Mouse (Mus musculus) left cerebral cortex, adult 8-10 months (tissue): ENCODE results near the gene Cpn1. TPM values are rescaled to one million over a fixed set of nuclear protein-coding genes. Genes with fewer than 3 reads are reported as not detected.

ENCODE experiments used
- DNase-seq, 2 experiments: peaks; one replicate each; pipeline ENCODE4 v3.0.0; 2022; ENCODE audit warnings: low spot score in 2 of 2
- total RNA-seq, 4 experiments: library from RNA; stranded (reverse); gene quantifications; 2 replicates each; pipeline ENCODE4 v1.2.4; 2022

The Cpn1 gene
- total RNA-seq = under 1 TPM in 3 of 4 experiments, not detected in 1; 0.25 to 0.63 (median 0.53) TPM

GRCm38 (mm10) chr19:43986069-43986794 lies at the start of gene Cpn1:
Cpn1 (minus strand) TSS chr19:43986556.
- DNase-seq = no peak

DNA sequence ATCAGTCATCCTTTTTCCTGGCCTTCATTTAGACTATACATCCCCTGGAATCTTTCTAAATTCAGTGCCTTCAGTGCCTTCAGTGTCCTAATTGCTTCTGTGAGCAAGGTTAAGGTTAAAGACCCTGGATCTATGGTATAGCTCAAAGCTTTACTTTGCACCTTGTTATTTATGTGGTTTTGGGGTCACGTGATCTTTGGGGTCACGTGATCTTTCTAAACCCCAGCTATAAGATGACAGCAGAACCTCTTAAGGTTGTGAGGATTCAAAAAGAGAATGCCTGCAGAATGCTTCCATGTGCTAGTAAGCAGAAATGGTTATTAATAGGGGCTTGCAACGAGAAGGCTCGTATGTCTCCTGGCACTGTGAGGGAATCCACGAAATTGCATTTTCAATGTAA lies 47.0 kb upstream of the Cpn1 start:
- no peak for DNase-seq

- no peak for DNase-seq
Measured at GRCm38 (mm10) chr19:44032046-44032744, 45.8 kb upstream of the Cpn1 start.

DNA sequence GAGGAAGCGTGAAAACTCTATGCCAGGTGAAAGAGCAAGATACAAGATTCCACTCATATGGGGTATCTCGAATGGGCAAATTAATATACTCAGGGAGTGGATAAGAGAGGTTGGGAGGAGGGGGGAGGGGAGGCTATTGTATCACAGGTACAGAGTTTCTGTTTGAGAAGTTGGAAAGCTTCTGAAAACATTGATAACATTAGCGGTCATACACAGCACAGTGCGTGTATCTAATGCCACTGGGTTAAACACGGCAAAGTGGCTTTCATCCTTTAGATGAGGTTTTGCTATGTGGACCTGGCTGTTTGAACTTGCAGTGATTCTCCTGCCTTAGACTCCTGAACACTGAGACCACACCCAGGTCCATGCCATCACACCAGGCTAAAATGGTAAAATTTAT lies 43.7 kb upstream of the Cpn1 start:
- no peak for DNase-seq

GRCm38 (mm10) chr19:44028972-44029371 lies 42.6 kb upstream of the Cpn1 start, which contains the start of gene Cyp2c23:
Cyp2c23 (minus strand) TSS chr19:44029208.
- no peak for DNase-seq

DNA sequence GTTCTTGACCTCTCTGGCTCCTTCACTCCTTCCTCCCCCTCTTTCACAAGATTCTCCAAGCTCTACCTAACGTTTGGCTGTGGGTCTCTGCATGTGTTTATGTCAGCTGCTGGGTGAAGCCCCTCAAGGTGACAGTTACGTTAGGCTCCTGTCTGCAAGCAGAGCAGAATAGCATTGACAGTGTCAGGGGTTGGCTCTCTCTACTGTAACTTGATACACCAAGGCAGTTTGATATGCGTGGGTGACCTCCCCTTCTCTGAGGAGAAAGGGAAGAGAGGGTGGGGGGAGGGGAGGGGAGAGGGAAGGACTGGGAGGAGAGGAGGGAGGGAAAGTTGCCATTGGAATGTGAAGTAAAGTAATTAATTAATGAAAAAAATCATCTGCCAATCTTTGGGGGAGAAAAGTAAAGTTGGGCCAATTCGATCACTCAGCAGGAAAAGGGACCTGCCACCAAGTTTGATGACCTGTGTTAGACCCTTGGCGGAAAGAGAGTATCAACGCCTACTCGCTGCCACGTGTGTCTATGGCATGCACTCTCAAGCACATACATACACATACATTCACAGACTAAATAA lies 40.7 kb upstream of the Cpn1 start:
- DNase-seq = no peak

- no peak for DNase-seq
Measured at GRCm38 (mm10) chr19:44024921-44025585, 38.7 kb upstream of the Cpn1 start.

DNA sequence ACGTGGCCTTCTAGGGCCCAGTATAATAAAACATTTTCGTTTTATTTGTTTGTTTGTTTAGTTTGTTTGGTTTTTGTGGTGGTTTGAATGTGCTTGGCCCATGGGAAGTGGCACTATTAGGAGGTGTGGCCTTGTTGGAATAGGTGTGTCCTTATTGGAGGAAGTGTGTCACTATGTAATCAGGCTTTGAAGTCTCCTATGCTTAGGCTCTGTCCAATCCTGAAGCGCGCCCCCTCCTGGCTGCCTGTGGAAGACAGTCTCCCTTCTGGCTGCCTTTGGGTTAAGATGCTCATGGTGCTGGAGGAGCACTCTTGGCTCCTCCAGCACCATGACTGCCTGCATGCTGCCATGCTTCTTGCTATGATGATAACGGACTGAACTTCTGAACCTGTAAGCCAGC lies 36.7 kb upstream of the Cpn1 start:
- DNase-seq = no peak

- no peak for DNase-seq
Measured at GRCm38 (mm10) chr19:44021502-44021901, 35.1 kb upstream of the Cpn1 start.

- no peak for DNase-seq
Measured at GRCm38 (mm10) chr19:44019739-44020138, 33.4 kb upstream of the Cpn1 start.

GRCm38 (mm10) chr19:44013862-44014261 lies 27.5 kb upstream of the Cpn1 start:
- DNase-seq = no peak

GRCm38 (mm10) chr19:44008784-44009183 lies 22.4 kb upstream of the Cpn1 start:
- no peak for DNase-seq

- peak; percentile 23 to 27 for DNase-seq
Measured at GRCm38 (mm10) chr19:44007186-44007585, 20.8 kb upstream of the Cpn1 start.

DNA sequence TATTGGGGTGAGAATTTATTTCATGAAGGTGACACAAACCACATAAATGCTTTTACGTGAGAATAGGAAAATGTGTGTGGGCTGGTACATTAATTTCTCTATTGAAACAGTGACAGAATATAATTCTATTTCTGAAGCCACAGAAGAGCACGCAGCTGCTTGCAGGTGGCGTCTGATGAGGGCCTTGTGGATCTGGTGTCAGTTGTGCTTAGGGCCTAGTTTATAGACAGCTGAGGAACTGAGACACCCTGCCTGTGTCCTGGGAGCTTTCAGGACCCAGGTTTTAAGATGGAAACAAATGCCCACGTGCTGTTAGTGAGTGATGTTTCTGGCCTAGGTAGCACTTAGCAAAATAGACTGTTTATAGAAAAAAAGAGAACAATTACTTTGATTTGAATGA lies 18.7 kb upstream of the Cpn1 start:
- no peak for DNase-seq

- DNase-seq = no peak
Measured at GRCm38 (mm10) chr19:44004261-44004660, 17.9 kb upstream of the Cpn1 start.

- DNase-seq = peak in 1 of 2 experiments; percentile 35
Measured at GRCm38 (mm10) chr19:44000720-44001119, 14.4 kb upstream of the Cpn1 start.

- no peak for DNase-seq
Measured at GRCm38 (mm10) chr19:44000061-44000460, 13.7 kb upstream of the Cpn1 start.

DNA sequence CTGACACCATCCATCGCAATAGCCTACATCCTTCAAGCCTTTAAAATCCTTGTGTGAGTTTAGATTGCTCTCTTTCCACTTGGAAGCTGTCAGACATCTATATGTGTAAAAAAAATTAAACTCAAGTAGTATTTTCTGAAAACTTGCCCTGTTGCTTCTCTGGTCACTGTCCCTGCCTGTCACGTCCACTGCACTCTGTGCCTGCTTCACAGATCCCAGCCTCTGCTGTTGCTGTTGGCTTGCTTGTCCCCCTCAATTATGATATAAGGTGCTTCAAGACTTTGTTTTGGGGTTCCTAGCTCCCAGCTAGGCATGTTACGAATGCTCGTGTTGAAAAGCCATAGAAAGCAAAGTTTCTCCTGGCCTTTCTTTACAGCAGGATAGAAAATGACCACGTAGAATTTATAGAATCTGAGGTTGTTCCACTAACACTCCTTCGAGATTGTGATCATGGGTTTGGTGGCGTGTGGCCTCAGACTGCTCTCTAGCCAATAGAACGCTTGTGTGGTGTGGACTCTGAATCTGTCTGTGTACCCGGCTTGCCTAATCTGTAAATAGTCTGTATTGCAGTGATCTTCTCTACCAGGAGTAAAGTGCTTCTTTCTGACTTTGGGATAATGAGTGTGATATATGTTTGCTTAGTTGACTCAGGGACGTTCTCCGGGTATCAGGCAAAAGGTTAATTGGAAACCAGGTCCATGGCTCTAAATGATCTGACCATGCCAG lies 12.6 kb upstream of the Cpn1 start:
- DNase-seq = no peak

DNA sequence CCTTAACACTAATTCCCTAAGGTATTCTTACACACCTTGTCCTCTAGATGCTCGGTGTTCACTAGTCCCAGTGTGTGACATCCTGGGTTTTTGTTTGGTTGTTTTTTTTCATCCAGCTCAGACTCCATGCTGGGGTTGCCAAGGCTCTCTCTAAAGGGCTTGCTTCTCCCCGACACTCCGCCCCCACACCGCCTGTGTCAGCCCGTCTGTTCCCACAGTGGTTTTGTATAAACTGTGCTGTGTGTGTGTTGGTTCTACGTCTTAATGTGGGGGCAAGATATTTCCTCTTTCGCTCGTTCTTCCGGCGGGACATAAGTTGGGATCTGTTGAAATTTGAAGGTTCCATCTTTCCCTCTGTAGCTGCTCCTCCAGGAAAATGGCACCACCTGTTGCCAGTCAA lies 11.7 kb upstream of the Cpn1 start:
- peak; percentile 43 to 69 for DNase-seq

DNA sequence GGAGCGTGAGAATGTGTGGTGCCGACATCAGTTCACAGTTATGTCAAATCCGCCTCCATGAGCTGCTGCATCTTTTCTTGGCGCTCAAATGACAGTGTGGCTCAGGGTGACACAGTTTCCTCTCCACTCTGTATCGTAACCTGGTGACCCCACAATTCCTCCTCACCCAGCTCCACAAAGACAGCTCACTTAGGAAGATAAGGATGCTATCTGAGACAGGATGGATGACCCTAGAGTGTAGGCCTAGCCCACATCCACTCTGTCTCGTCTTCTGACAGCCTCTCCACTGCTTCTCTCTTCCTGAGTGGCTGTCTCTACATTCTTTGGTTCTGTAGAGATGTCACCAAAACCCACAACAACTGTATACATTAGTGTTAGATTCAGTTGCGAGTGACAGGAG lies 9.1 kb upstream of the Cpn1 start:
- DNase-seq = no peak

GRCm38 (mm10) chr19:43992464-43992863 lies 6.1 kb upstream of the Cpn1 start:
- DNase-seq = no peak
